Mouse (Mus musculus) macrophage (primary cell): ENCODE data around the gene Gm26657. TPM values are rescaled to one million over a fixed set of nuclear protein-coding genes. Genes with fewer than 3 reads are reported as not detected.

Experiments
- H3K27ac ChIP-seq: fragments of 350-480 bp; formaldehyde crosslinking; 2 replicates; pipeline ENCODE4 v1.9.0; 2021
- H3K36me3 ChIP-seq: fragments of 350-480 bp; formaldehyde crosslinking; 2 replicates; pipeline ENCODE4 v1.9.0; 2021; ENCODE audit errors: inconsistent target
- H3K4me3 ChIP-seq: fragments of 350-480 bp; formaldehyde crosslinking; 2 replicates; pipeline ENCODE4 v1.9.0; 2021; ENCODE audit errors: inconsistent target
- H3K79me2 ChIP-seq: fragments of 350-480 bp; formaldehyde crosslinking; 2 replicates; pipeline ENCODE4 v1.9.0; 2021; ENCODE audit errors: inconsistent target
- WGBS: methylation state at CpG from one replicate; pipeline ENCODE4 v1.1.7; 2026; ENCODE audit warnings: inconsistent platforms; ENCODE audit not compliant: missing documents; 5-methylcytosine and 5-hydroxymethylcytosine counted together
- polyA plus RNA-seq: library from polyadenylated mRNA; stranded (reverse); fragments of 250-400 nt; gene quantifications from 3 replicates; pipeline ENCODE4 v1.2.4, GENCODE M21; 2018; ENCODE audit warnings: inconsistent platforms
- total RNA-seq, 78 experiments: library from RNA; depleted of rRNA; stranded (reverse); fragments of 250-400 nt; gene quantifications; 1 replicate in 9 of 78; 2 replicates in 24 of 78; 3 replicates in 43 of 78; 4 replicates in 2 of 78; pipeline ENCODE4 v1.2.4; 2018; ENCODE audit warnings: inconsistent platforms in 56 of 78

The Gm26657 gene
- not detected for total RNA-seq (2018; cell fraction: chromatin; rRNA removed)
- total RNA-seq (2018; cell fraction: cytosol; rRNA removed): not detected
- not detected for total RNA-seq (2018; cell fraction: nucleus; rRNA removed)
- polyA plus RNA-seq: not detected in 3 replicates

DNA sequence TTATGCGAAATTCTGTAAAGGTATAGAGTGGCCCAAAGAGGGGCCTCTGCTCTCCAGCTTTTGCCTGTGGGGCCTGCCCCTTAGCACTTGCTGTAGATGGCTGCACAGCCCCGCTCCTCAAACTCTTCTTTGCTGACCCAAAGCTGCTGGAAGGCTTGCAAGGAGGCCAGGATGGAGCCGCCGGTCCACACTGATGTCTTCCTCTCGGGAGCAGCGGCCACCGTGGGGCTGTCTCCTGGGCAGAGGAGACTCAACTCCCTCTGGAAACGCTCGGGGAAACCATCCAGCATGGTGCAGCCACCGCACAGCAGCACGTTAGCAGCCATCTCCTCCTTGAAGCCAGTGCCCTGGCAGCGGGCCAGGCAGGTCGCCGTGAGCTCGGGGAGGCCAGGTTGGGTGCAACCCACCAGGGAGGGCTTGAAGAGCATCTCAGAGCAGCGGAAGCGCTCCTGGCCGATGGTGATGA, at the start of gene Gm26657:
Gm26657 (plus strand) TSS at position 51 of the 466 bp plus-strand sequence.
- Histone ChIP-seq H3K27ac (no peak within 1 kb of the TSS), H3K79me2 (no peaks in the 10 kb centered on the region), H3K4me3 (no peak within 1 kb of the TSS), H3K36me3 (no peaks in the 10 kb centered on the region)
- WGBS: 87% methylated on average over 18 of the region's 18 CpGs

DNA sequence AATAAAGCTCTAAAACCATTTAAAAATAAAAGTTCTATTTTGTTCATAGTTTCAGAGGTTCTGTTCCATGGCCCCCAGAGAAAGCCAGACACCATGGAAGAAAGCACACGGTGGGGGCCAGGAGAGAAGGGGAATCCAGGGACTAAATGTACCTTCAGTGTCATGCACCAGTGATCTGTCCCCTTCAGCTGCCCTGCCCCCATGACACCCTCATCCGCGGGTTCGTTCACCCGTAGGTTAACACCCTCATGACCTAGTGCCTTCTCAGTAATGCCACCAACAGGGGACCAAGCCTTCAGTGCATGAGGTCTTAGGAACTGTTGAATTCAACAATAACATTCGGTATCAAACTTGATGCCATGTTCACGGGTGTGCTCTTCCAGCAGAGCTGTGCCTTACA, 43.5 kb upstream of the Gm26657 start:
- Histone ChIP-seq H3K27ac (no peak overlapping the region), H3K79me2 (no peaks in the 10 kb centered on the region), H3K4me3 (no peak overlapping the region), H3K36me3 (no peaks in the 10 kb centered on the region)
- 90% methylated on average over 7 of the region's 7 CpGs for WGBS

DNA sequence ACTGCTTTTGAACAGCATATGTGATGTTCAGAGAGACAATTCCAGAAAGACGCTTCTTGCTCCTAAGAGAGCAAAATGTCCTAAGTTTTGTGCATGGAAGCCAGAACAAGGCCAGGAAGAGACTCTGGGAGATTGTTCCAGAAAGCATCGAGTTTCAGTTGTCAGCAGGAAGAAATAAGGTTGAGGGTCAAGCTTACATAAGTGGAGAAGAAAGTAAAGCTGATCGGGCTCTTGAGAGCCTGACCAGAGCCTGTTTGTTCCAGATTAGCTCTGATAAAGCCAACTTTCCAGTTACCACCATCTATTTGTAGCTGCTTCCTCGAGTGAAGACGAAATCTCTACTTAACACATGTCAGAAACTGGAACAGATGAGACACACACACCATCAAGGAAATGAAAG, 41.2 kb upstream of the Gm26657 start:
- no peaks in the 10 kb centered on the region for H3K79me2 ChIP-seq
- 48% methylated on average over 5 of the region's 5 CpGs for WGBS
- no peak overlapping the region for H3K4me3 ChIP-seq
- H3K36me3 ChIP-seq: no peaks in the 10 kb centered on the region
- no peak overlapping the region for H3K27ac ChIP-seq

DNA sequence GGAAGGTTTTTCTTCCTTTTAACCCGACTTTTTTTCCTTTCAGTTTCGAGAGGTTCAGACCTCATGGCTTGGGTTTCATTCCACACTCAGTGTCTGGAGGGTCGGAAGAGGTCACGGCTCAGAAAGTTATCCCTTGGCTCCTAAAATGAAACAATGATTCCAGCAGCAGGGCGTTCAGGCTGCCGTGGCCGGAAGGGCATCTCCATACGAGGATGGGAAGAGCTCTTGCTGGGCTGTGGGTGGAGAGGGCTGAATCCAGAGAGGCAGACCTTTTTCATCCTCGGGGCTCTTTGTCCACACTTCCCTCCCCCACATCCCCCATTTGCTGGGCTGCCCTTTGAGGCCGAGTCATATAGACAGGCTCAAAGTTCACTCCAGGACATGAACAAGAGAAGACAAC, 37.6 kb upstream of the Gm26657 start:
- 42% methylated on average over 10 of the region's 10 CpGs for WGBS
- H3K79me2 ChIP-seq: no peaks in the 10 kb centered on the region
- no peak overlapping the region for H3K27ac ChIP-seq
- no peak overlapping the region for H3K4me3 ChIP-seq
- H3K36me3 ChIP-seq: no peaks in the 10 kb centered on the region

DNA sequence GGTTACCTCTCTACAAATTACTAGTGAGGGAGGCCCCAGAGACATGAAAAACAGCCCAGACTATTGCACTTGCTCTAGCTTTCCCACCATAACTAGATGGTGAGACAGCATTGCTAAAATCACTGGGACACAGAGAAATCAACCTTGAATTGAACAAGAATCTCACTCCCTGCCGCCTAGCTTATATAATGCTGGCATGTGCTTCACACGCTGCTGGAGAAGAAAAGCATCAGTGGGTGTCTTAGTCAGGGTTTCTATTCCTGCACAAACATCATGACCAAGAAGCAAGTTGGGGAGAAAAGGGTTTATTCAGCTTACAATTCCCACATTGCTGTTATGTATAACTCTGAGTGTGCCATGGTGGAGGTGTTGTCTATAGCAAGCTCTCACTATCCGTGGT, 26.7 kb upstream of the Gm26657 start:
- 97% methylated on average over 3 of the region's 3 CpGs for WGBS
- H3K79me2 ChIP-seq: no peaks in the 10 kb centered on the region
- no peak overlapping the region for H3K4me3 ChIP-seq
- no peaks in the 10 kb centered on the region for H3K36me3 ChIP-seq
- H3K27ac ChIP-seq: no peak overlapping the region

DNA sequence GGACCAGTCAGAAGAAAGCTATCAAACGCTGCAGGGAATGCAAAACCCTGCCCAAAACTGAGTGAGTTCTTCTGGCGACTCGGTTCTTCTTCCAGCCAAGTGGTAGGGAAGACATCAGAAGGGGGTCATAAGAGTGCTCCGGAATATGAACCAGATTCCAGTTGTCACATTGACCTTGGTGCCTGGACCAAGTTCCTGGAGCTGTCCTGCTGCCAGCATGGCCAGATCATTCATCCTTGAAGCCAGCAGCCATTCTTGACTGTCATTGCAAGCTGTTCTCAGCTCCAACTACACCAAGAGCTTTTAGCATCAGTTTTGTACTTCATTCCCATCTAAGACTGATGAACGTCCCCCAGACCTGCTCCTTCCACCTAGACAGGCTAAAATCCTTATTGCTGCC, 23.1 kb upstream of the Gm26657 start:
- no peak overlapping the region for H3K27ac ChIP-seq
- H3K79me2 ChIP-seq: no peaks in the 10 kb centered on the region
- no peak overlapping the region for H3K4me3 ChIP-seq
- H3K36me3 ChIP-seq: no peaks in the 10 kb centered on the region
- WGBS: 63% methylated on average over 5 of the region's 5 CpGs

DNA sequence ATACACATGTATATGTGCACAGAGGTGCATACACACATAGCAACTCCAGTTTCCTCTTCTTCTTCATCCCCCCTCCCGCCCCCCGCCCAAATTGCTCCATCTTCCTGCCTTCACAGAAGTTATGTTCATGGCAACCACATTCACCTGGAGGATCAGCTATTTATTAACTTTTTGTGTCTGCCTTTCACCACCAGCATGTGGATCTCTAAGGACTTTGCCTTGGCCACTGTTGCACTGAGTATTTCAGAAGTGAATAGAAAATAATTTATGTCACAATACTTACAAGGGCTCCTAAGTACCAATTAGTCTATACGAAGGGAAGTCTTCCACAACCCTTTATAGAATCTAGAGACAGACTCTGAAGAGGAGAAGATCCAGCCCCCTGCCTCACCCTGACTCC, 21.9 kb upstream of the Gm26657 start:
- 92% methylated on average over 3 of the region's 3 CpGs for WGBS
- no peaks in the 10 kb centered on the region for H3K79me2 ChIP-seq
- no peaks in the 10 kb centered on the region for H3K36me3 ChIP-seq
- H3K4me3 ChIP-seq: no peak overlapping the region
- H3K27ac ChIP-seq: no peak overlapping the region

DNA sequence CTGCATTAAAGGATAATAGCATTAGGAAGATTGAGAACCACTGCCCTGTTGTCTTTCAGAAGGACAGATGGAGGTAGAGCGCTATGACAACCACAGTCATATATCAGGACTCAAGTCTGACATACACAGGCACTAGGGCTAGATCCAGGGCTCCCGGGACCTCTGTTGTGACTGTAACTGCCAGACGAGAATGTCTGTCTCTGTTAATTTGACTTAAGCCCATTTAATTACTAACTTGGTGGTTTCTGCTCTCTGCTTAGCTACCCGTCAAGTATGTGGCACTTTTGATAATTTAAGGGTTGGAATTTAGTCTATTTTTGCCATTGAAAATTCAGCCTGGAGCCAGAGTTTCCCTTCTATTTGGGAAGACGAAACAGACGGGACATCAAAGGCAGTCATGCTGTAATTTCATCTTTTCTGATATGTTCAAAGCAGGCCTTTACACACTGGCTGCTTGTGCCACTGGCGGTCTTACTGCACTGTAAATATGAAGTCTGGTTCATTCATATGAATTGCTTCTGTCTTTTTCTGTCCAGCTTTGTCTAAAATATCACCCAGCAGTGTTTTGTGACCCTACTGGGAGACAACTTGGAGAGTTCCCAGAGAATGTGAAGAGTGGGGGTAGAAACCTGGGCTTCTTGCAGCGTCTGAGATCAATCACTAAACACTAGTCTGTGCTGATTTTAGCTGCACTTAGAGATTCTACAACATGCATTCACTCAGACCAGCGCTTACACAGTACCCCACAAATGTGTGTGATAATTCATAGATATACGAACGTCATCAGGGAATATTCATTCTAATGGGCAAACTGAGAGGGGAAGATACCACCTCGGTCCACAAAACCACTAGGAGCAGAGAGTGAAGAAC, 21.1 kb upstream of the Gm26657 start:
- Histone ChIP-seq H3K36me3 (no peaks in the 10 kb centered on the region), H3K79me2 (no peaks in the 10 kb centered on the region), H3K27ac (no peak overlapping the region), H3K4me3 (no peak overlapping the region)
- 85% methylated on average over 12 of the region's 12 CpGs for WGBS

DNA sequence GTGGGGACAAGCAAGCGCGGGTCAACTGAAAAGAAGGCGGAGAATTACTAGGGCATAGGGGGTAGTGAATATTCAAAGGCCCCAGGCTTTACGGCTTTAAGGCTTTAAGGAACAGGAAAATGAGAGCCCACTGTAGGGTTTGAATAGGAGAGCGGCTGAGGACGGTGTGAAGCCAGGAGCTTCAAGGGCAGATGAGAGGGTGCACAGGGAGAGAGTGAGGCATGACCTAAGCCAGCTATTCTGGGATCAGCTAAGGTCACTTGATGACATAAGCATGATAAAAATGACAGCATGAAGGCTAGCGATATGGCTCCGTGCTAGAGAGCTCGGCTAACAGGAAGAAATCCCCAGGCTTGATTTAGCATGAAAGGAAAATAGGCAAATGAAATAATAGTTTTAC, 20.4 kb upstream of the Gm26657 start:
- Histone ChIP-seq H3K4me3 (no peak overlapping the region), H3K36me3 (no peaks in the 10 kb centered on the region), H3K27ac (no peak overlapping the region), H3K79me2 (no peaks in the 10 kb centered on the region)
- WGBS: 72% methylated on average over 9 of the region's 9 CpGs

DNA sequence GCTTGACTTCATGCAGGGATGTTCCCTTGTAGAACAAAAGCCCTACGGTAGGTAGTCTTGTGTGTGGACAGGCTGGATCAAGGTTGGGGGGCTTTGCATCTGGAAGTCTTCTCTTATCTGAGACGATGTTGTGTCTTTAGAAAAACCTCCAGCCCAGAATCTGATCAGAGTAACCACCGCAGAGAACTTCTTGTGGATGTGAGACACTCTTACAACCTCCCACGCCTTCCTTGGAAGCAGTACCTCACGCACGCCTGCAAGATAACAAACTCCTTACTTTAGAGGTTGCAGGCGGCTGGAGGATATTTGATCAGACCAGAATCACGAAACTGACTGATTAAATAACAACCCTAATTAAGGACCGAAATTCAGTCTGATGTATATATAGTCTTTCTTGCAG, 19.5 kb upstream of the Gm26657 start:
- Histone ChIP-seq H3K4me3 (no peak overlapping the region), H3K79me2 (no peaks in the 10 kb centered on the region), H3K36me3 (no peaks in the 10 kb centered on the region), H3K27ac (no peak overlapping the region)
- whole genome bisulfite sequencing: 87% methylated on average over 9 of the region's 9 CpGs

DNA sequence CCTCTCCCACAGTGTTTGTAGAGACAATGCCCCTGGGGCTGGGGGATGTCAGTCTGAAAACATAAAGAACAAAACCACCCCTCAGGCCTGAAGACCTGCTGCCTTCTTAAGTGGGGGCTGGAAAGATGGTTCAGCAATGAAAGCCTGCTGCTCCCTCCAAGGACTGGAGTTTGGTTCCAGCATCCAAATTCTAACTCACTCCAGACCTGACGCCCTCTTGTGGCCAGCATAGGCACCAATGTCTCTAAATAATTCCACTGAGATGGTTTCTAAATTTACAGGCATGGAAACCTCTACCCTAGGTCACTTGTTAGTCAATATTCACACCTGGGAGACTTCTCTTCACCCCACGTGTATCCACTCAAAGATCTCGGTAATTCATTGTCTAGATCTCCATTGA, 18.4 kb upstream of the Gm26657 start:
- Histone ChIP-seq H3K27ac (no peak overlapping the region), H3K36me3 (no peaks in the 10 kb centered on the region), H3K4me3 (no peak overlapping the region), H3K79me2 (no peaks in the 10 kb centered on the region)
- WGBS: 37% methylated on average over 3 of the region's 3 CpGs

DNA sequence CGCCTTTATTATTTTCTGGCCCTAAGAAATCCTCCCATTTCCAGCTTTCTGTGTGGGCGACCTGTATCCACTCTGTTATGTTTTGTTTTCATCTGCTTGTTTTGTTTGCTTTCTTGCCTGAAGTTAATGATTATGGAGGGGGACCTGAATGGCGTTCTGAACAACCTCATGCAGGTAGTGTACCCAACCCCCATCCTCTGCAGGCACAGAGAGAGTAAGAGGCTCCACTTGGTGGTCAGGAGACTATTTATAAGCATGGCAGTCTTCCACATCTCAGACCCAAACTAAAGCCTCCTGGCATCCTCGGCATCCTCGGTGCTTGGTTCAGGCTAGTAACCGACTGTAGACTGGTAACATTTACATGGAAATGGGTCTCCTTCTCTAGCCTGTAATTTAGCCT, 17.5 kb upstream of the Gm26657 start:
- Histone ChIP-seq H3K27ac (no peak overlapping the region), H3K36me3 (no peaks in the 10 kb centered on the region), H3K79me2 (no peaks in the 10 kb centered on the region), H3K4me3 (no peak overlapping the region)
- 87% methylated on average over 6 of the region's 6 CpGs for WGBS

DNA sequence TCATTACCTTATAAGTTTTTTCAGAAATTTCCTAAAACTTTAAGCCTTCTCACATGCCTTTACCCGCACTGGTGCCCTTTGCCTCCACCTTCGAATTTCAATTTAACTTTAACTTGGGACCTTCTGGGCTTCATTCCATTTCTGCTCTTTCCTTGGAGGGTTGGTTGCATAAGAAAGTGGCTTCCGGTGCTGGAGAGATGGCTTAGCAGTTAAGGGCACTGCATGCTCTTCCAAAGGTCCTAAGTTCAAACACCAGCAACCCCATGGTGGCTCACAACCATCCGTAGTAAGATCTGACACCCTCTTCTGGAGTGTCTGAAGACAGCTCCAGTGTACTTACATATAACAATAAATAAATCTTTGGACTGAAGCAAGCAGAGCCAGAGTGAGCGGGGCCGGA, 16.6 kb upstream of the Gm26657 start:
- Histone ChIP-seq H3K4me3 (no peak overlapping the region), H3K36me3 (no peaks in the 10 kb centered on the region), H3K79me2 (no peaks in the 10 kb centered on the region), H3K27ac (no peak overlapping the region)
- 89% methylated on average over 6 of the region's 6 CpGs for WGBS

DNA sequence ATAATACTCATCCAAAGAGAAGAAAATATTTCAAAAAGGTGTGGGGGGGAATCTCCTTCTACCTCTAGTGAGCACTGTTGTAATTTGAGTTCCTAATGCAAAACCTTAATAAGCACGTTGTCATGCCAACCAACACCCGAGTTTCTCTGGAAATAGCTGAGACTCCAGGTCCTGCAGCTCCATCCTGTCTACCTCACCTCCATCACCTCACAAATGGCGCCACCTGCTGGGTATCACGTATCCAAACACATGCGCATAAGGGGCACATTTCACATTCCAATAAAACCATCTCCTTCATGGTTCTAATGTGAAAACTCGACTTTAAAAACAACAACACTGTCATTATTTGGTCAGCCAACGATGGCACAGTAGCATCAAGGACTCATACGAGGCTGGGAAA, 14.0 kb upstream of the Gm26657 start:
- 65% methylated on average over 8 of the region's 8 CpGs for WGBS

DNA sequence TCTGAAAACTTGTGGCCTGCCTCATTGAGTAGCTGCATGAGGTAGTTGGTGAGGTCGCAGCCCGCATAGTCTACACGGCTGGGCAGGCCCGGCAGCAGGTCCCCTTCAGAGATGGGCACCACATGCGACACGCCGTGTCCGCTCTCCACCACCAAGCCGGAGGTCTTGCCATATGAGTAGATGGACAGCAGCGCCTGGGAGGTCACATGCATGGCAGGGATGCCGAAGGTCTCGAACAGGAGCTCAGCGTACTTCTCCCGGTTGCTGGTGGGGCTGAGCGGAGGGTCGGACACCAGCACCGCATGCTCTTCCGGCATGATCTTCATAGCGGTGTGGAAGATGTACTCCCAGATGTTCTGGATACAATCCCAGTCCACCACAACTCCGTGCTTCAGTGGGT, 741 bp downstream of the Gm26657 start:
- 95% methylated on average over 19 of the region's 20 CpGs for WGBS
- no peak overlapping the region for H3K27ac ChIP-seq
- H3K79me2 ChIP-seq: no peaks in the 10 kb centered on the region
- no peak overlapping the region for H3K4me3 ChIP-seq
- H3K36me3 ChIP-seq: no peaks in the 10 kb centered on the region

More for the DNA sequence above, 14.0 kb upstream of the Gm26657 start:
- no peaks in the 10 kb centered on the region for H3K79me2 ChIP-seq
- no peak overlapping the region for H3K4me3 ChIP-seq
- no peaks in the 10 kb centered on the region for H3K36me3 ChIP-seq
- no peak overlapping the region for H3K27ac ChIP-seq
